Mouse (Mus musculus): Measurements from ENCODE around the gene Srrm2.

- no peak for TF ChIP-seq GATA1 (IDR thresholded peaks at IDR 0.05; ENCODE audit: borderline replicate concordance, low read length)
- no peak for TF ChIP-seq FLI1 (IDR thresholded peaks at IDR 0.05; ENCODE audit: low read length)
Measured at GRCm38 (mm10) chr17:23742941-23743340, 47.4 kb upstream of the Srrm2 start.

Measured in megakaryocyte, embryonic 14.5 days (primary cell).